Mouse (Mus musculus) left cerebral cortex, adult 18-20 months (tissue): ENCODE measurements around the gene Apoa5. TPM values are rescaled to one million over a fixed set of nuclear protein-coding genes. Genes with fewer than 3 reads are reported as not detected.

ENCODE experiments used
- total RNA-seq, 2 experiments: library from RNA; stranded (reverse); gene quantifications; 2 replicates each; pipeline ENCODE4 v1.2.3; 2021

The Apoa5 gene
- total RNA-seq, 2 experiments from 2014 or later = not detected

Other genes starting within 250 kb of the Apoa5 start
- not detected for gene Apoa1, start 40.1 kb upstream of the Apoa5 start, total RNA-seq
- 1 to 10 TPM in 1 of 2 experiments, not detected in 1; 1.9 TPM for gene Apoc3, start 33.0 kb upstream of the Apoa5 start, total RNA-seq
- not detected for gene Apoa4, start 27.9 kb upstream of the Apoa5 start, total RNA-seq
- gene Zpr1, start 4.4 kb downstream of the Apoa5 start, total RNA-seq = 10 to 100 TPM; 39.4 to 40.4 TPM
- gene Bud13, start 14.4 kb downstream of the Apoa5 start, total RNA-seq = 10 to 100 TPM; 11.2 to 12.0 TPM
- not detected for gene 4931429L15Rik, start 51.4 kb downstream of the Apoa5 start, total RNA-seq